Mouse (Mus musculus) retina, embryonic 14.5 days (tissue): ENCODE measurements around the gene Naa38.

Experiments used
- DNase-seq: peaks from one replicate; pipeline ENCODE4 v3.0.0-alpha.2; 2015; ENCODE audit warnings: low spot score

Naa38 gene

GRCm38 (mm10) chr11:69395235-69395633 lies at the start of gene Naa38, which contains the start of gene Cyb5d1:
Gene Naa38 (plus strand): TSS chr11:69395487.
Gene Cyb5d1 (minus strand): TSS chr11:69395631.
- peak; percentile 91 for DNase-seq

- no peak for DNase-seq
Measured at GRCm38 (mm10) chr11:69346441-69346840, 48.8 kb upstream of the Naa38 start.

GRCm38 (mm10) chr11:69356544-69356943 lies 38.7 kb upstream of the Naa38 start:
- no peak for DNase-seq

DNA sequence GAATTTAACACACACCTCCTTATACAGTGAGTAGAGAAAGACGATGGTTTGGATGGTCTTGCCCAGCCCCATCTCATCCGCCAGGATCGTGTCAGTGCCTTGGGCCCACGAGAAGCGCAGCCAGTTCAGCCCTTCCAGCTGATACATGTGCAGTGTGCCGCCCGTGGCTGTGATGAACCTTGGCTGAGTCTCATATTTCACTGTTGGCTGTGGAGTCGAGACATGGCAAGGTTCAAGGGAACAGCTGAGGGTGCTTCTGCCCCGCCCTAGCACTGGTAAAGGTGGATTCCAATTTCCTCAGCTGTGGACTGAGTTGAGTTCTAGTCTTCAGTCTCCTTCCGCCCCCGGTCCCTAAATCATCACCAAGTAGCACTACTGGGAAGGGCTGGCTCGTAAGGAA lies 37.6 kb upstream of the Naa38 start:
- DNase-seq = no peak

GRCm38 (mm10) chr11:69362021-69362420 lies 33.3 kb upstream of the Naa38 start:
- no peak for DNase-seq

DNA sequence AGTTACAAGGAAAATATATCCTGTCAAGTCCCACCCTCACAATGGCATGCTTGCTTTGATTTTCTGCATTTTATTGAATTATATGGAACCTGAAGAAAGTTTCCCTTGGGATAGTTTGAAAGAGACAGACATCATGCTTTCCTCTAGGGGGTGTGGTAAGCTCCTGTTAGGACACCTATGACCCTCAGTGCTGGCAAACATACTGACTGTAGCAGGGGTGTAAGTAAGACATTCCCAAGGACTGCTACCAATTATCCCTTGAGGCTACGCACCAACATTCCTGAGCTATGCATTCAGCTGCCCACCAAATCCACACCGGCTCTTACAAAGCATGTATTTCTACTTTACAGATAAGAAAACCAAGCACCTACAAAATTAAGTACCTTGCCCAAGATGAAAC lies 32.8 kb upstream of the Naa38 start:
- no peak for DNase-seq

GRCm38 (mm10) chr11:69364376-69364775 lies 30.9 kb upstream of the Naa38 start:
- no peak for DNase-seq

DNA sequence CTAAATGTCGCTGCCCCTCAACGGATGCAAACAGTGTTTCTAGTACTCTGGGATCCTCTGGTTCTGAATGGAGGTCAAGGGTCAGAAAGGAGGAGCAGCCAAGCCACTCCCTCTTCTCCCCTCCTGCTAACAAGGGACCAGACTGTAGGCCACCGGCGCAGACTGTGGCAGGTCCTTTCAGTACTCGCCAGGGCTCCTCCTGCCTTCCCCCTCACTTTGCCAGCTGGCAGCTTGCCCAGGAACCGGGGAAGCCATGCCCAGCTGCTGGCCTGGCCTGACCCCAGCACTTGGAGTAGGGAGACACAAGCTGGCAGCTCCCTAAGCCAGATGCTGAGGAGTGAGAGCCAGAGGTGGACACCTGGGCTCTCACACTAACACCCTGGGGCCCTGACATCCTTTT lies 30.4 kb upstream of the Naa38 start:
- DNase-seq = peak; percentile 73

DNA sequence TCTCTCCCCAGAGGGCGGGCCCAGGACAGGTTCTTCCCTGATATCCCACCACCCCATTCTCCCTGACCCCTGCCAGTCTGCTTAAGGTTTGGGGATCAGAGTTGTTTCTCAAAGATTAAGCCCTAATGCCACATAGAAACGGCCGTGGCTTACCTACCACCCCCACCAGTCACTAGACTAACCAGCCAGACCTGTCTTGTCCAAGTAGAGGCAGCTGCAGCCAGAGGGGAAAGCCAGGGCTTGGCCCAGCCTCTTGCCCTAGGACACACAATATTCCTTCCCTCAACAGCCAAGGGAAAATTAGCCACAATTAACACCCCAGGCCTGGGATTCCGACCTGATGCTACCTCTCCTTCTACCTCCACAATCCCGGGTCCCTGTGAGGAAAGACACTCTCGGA lies 29.6 kb upstream of the Naa38 start:
- DNase-seq = no peak

DNA sequence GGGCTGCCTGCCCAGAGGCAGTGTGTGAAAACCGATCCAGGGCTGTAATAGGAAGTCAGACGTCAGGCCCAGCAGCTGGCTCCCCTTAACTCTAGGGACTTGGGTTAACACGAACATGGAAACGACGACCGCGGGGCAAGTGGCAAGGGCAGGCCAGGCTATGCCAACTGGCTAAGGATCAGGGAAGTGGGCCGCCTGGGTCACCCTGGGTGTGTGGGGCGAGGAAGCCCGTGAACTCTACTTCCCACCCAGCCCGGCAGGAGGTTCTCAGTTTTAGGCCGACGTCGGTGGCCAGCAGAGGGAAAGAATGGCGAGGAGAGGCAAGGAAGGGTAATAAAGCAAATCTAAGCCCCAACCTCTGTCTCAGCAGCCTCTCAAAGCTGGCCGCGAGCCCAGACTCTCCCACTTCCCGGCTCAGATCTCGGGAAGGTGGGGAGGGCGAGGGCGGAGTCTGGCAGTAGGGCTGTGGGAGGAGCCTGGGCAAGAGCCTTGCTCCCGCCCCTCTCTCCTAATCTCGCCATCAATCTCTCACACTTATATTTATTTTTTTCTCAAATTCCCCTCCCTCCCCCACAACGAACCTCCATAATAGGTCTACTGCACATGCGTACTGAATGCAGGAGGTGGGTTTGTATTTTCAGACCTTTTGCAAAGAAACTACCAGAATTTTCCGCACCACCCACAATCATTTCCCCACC lies 29.0 kb upstream of the Naa38 start:
- DNase-seq = peak; percentile 89

GRCm38 (mm10) chr11:69366855-69367615 lies 28.3 kb upstream of the Naa38 start:
- DNase-seq = peak; percentile 41

DNA sequence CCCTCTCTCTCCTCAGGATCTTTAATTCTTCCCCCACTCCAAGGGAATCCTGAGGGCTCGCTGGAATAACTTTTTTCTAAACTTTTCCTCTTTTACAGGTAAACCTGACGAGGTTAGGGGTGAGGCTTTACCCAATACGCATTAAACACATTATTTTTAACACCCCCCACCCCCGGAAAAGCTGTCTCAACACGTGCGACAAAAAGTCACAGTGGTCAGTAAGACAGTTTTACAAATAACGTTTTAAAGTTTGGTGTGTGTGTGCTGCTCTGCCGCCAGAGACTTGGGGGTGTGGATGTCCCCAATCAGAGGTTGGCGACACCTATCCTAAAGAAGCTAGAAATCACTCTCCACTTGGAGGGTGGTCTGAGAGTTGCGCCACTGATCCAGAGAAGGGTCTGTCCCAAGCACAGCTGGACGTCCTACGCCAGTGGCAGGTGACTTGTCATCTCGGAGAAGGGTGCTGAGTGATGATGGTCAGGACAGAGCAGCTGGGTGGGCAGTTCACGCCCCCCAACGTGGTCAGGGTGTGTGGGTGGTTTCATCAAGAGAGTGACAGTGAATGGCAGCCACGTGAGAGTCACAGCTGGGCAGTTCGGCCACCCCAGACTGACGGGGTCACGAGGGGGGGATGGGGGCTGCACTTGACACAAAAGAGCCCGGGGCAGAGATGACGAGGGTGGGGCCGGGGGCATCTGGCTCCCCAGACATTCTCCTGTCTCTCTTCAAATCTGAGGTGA lies 27.5 kb upstream of the Naa38 start:
- peak; percentile 66 for DNase-seq

GRCm38 (mm10) chr11:69368356-69369214 lies 26.7 kb upstream of the Naa38 start:
- DNase-seq = peak; percentile 63

DNA sequence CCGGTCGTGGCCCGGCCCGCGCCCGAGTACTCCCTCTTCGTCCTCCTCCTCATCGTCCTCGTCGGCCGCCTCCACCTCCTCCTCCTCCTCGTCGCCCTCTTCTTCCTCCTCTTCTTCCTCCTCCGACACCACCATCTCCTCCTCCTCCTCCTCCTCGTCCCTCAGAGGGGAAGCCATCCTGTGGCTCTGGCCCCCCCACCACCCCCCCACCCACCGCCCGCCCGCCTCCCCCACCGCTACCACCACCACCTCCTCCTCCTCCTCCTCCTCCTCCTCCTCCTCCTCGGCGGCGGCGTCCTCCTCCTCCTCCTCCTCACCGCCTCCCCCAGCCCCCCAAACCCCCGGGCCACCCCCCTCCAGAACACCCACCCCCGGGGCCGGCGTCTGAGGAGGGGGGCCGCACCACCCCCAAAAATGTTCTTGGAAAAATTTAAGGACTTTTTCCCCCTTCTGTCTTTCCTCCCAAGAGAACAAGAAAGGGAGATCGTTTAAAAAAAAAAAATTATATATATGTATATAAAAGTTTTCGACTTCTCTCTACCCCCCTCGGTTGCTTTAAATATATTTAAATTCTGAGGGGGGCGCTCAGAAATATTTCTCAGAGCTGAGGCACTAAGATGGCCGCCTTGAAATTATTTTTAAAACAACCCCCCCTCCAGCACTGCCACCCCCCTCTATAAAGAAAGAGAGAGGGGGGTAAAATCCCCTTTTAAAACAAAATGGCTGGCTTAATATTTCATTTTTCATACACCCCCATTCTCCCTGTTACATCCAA lies 25.9 kb upstream of the Naa38 start, which contains the start of gene Chd3:
TSS of gene Chd3 (minus strand) at position 192 of the 775 bp plus-strand sequence.
- peak; percentile 28 for DNase-seq

DNA sequence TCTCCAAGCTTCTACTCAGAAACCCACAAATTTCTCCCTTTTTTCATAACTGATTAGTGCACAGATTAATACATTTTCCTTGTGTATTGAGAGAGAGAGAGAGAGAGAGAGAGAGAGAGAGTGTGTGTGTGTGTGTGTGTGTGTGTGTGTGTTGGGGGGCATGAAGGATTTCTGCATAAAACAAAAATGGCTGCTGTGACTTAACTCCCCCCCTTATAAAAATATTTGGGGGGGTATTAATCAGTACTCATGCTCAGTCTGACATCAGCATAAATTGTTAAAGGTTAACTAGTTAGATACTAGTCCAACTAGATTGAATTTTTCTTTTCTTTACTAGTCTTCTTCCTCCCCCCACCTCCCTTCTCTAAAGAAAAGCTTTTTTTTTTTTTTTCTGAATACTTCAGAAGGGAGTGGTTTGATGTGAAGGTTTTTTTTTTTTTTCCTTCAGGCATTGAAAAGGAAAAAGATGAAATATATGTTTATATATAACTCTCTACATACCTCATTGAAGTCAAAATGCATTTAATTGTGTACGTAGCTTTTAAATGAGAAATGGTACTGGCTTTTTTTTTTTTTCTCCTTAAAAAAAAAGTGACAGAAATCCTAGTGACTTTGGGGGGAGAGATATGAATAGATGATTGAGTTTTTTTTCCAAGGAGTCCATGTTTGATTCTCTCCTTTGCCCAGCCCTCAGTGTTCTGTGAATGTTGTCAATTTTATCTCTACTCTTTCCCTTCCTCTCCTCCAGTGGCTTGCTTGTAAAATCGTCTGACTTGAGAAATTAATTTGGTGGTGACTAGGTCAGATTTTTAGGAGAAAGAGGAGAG lies 25.1 kb upstream of the Naa38 start:
- DNase-seq = no peak

DNA sequence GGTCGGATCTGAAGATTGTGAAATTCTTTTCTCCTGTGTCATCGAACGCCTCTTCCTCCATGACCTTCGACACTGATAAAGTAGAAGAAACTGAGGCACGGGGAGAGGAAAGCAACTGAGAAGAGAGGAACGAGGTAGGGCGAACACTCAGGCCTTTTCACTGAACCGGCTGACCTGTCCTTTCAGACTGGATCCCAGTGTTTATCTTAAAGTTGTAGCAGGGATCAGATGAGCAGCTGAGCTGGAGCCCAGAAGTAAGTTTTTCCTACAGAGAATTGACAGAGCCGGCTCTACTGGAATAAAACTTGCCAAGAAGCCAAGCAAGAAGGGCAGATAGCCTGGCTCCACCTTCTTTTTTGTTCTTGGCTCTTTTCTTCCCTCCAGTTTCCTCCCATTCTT lies 24.5 kb upstream of the Naa38 start:
- no peak for DNase-seq

- DNase-seq = no peak
Measured at GRCm38 (mm10) chr11:69371601-69372000, 23.7 kb upstream of the Naa38 start.

DNA sequence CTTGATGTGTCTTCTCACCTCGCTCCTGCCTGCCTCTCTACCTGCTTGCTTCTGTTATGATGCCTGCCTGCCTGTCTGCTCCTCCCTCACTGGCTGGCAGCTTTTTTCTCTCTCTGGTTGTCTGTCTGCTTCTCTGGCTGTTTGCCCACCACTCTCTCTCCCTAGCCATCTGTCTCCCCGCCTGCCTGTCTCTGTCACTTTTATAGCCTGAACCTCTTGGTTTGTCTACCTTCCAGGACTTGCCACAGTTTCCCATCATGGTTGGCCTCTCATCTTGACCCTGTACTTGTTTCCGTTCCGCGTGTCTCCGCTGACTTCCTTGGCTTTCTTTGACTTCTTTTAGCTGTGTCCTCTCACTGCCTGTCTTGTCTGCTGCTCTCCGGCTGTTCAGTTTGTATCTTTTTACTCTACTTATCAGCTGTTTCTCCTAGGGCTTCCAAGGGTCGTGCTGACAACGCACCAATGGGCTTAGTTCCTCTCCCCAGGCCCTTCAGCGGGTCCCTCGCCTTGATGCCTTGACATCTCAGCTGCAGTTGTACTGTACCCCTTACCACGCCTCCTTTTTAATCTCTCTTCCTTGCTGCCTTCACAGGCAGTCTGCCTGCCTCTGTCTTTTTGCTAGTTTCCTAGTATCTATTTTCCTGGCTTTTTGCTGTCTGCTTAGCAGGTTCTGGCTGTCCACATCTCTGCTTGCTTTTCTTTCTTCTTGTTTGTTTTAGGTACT lies 23.1 kb upstream of the Naa38 start:
- no peak for DNase-seq

- peak; percentile 47 for DNase-seq
Measured at GRCm38 (mm10) chr11:69372780-69373170, 22.5 kb upstream of the Naa38 start.
